Mouse (Mus musculus): Measurements from ENCODE around the gene Wdr91. TPM values are rescaled to one million over a fixed set of nuclear protein-coding genes. Genes with fewer than 3 reads are reported as not detected.
A peak's percentile ranks its signal among the peaks of the same experiment; 100 is the strongest.

Wdr91 gene
- polyA plus RNA-seq, 1 experiment from 2014 or later = 14.3 TPM

DNA sequence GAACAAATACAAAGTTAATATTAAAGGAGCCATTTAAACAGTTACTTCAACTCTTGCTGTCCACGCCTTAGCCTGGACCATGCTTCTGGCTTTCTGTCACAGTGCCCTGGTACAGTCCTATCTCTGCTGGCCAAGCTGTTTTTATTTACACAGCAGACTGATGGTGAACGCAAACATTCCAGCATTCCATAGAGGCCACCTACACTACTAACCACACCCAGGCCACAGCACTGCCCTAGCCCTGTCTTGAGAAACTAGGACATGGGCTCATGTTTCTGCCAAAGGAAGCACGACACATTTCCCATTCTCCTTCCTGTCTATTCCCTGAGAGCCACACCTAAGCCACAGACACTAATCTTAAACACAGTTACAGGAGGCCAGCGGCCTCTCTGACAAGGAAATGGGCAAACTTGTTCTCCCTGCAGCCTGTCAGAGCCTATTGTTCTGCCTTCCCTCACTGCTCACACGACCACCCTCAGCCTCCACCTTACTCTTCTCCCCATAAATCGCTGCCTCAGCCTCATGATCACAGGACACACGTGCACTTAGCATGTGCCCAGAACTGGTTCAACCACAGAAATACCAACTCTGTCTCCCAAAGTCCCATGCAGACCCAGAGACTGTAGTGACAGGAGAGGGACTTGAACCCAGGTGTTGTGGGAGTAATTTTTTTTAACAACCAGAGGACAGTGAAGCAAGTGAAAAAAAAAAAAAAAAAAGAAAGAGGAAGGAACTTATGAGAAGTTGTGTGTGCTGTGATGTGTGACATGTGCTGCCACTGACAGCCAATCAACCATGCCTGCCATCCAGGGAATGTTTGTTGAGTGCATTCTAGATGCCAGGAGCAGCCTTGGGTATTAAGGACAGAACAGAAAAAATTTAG, 44.7 kb downstream of the Wdr91 start:
- no peak overlapping the region for H3K4me2 ChIP-seq
- no peak overlapping the region for H3K27ac ChIP-seq (replicated peaks)
- H3K27me3 ChIP-seq = no peaks in the 10 kb centered on the region
- no peak overlapping the region for H3K9ac ChIP-seq
- H3K4me3 ChIP-seq = no peak overlapping the region
- H3K36me3 ChIP-seq = no peaks in the 10 kb centered on the region
- WGBS = 70% methylated on average over 7 of the region's 7 CpGs
- 0 out of 2 replicates have a peak, but pooled peaks cover 4% of the 10 kb centered on the region for H3K4me1 ChIP-seq (replicated peaks)
- no peak for ATAC-seq (ENCODE audit: low FRiP score, low read depth)
- H3K9me3 ChIP-seq = no peaks in the 10 kb centered on the region

DNA sequence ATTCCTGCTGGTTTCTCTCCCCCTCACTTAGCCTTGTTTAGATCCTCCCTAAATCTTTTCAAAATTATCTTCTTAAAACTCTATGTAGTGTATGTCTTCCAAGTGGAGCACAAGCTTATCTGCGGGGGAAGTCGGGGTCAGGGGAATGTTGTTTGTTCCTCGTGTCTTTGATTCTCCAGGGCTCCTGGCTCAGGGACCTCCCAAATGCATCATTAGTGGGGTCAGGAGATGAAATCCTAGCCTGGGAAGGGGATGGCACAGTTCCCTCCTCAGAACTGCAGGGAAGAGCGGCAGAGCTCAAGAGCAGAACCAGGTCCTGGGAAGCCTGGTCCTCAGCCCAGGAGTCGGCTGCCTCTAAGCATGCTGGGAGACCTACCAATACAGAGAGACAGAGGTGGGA, 45.5 kb downstream of the Wdr91 start:
- Histone ChIP-seq H3K27ac (replicated peaks) (no peak overlapping the region), H3K27me3 (no peaks in the 10 kb centered on the region), H3K4me1 (replicated peaks) (0 out of 2 replicates have a peak, but pooled peaks cover 4% of the 10 kb centered on the region), H3K9ac (no peak overlapping the region), H3K9me3 (no peaks in the 10 kb centered on the region), H3K4me2 (no peak overlapping the region), H3K4me3 (no peak overlapping the region), H3K36me3 (no peaks in the 10 kb centered on the region)
- WGBS = 76% methylated on average over 5 of the region's 5 CpGs
- ATAC-seq (ENCODE audit: low FRiP score, low read depth) = no peak

GRCm38 (mm10) chr6:34863786-34864514, 46.7 kb downstream of the Wdr91 start:
- no peak overlapping the region for H3K4me2 ChIP-seq
- H3K36me3 ChIP-seq = no peaks in the 10 kb centered on the region
- H3K9ac ChIP-seq = no peak overlapping the region
- H3K9me3 ChIP-seq = no peaks in the 10 kb centered on the region
- H3K4me3 ChIP-seq = no peak overlapping the region
- 74% methylated on average over 9 of the region's 9 CpGs for WGBS
- no peaks in the 10 kb centered on the region for H3K27me3 ChIP-seq
- no peak for ATAC-seq (ENCODE audit: low FRiP score, low read depth)
- no peak overlapping the region for H3K27ac ChIP-seq (replicated peaks)
- 0 out of 2 replicates have a peak, but pooled peaks cover 4% of the 10 kb centered on the region for H3K4me1 ChIP-seq (replicated peaks)

GRCm38 (mm10) chr6:34862791-34863403, 47.8 kb downstream of the Wdr91 start, which contains the start of gene Tmem140:
TSS of gene Tmem140 (plus strand) at chr6:34863146.
- ATAC-seq (ENCODE audit: low FRiP score, low read depth) = no peak
- WGBS = 63% methylated on average over 11 of the region's 11 CpGs
- no peak within 1 kb of the TSS for H3K27ac ChIP-seq (replicated peaks)
- no peak within 1 kb of the TSS for H3K9ac ChIP-seq
- H3K4me3 ChIP-seq = no peak within 1 kb of the TSS
- no peaks in the 10 kb centered on the region for H3K27me3 ChIP-seq
- H3K4me1 ChIP-seq (replicated peaks) = 0 out of 2 replicates have a peak, but pooled peaks cover 4% of the 10 kb centered on the region
- no peaks in the 10 kb centered on the region for H3K36me3 ChIP-seq
- H3K9me3 ChIP-seq = no peaks in the 10 kb centered on the region
- peak within 1 kb of the TSS; percentile 14; the same call in 1 of the 2 replicates for H3K4me2 ChIP-seq

- Histone ChIP-seq H3K9ac (no peak overlapping the region), H3K36me3 (no peaks in the 10 kb centered on the region), H3K27ac (replicated peaks) (no peak overlapping the region), H3K4me2 (no peak overlapping the region), H3K9me3 (no peaks in the 10 kb centered on the region), H3K4me1 (replicated peaks) (0 out of 2 replicates have a peak, but pooled peaks cover 4% of the 10 kb centered on the region), H3K4me3 (no peak overlapping the region), H3K27me3 (no peaks in the 10 kb centered on the region)
- no peak for ATAC-seq (ENCODE audit: low FRiP score, low read depth)
- WGBS = 92% methylated on average over 6 of the region's 6 CpGs
These were observed 48.3 kb downstream of the Wdr91 start for GRCm38 (mm10) chr6:34862381-34862780.

DNA sequence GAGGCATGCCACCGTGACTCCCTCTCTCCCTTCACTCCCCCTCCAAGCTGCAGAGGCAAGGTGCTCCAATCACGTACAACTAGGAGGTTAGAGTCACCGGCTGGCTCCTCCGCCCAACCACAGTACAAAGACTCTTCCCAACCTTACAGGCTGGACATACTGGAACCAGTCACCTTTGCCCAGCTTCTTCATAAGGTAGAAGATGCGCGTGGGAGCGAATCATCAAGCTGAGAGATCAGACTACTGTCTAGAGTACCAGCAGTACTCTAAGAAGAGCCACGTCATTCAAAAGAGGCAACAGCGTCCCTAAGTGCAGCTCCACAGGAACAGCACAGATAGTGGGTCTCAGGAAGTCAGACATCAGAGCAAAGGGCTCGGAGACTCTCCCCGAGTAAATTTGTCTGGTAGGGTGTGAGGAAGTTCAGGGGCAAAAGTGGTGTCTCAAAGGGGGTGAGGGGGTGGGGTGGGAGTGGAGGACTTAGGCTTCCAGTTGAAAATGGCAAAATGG, 49.1 kb downstream of the Wdr91 start:
- ATAC-seq (ENCODE audit: low FRiP score, low read depth) = no peak
- no peak overlapping the region for H3K4me3 ChIP-seq
- no peak overlapping the region for H3K9ac ChIP-seq
- no peaks in the 10 kb centered on the region for H3K9me3 ChIP-seq
- no peak overlapping the region for H3K27ac ChIP-seq (replicated peaks)
- no peaks in the 10 kb centered on the region for H3K4me1 ChIP-seq (replicated peaks)
- no peak overlapping the region for H3K4me2 ChIP-seq
- H3K27me3 ChIP-seq = no peaks in the 10 kb centered on the region
- no peaks in the 10 kb centered on the region for H3K36me3 ChIP-seq
- WGBS = 92% methylated on average over 11 of the region's 11 CpGs

DNA sequence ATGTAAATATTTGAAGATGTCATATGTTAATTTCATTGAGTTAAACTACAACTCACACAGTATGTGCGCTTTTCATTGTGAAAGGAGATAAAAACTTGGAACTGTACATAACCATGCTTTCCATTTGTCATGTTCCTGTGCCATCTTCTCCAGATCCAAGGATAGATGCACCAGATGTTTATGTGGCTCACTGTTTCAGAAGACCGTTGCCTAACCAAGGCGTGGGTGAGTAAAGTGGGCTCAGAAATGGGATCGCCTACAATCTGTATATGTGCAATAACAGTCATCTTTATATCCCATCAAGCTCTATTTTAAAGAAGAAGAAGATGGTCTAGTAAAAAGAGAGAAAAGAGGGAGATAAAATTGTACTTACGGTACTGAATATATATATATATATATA, 78.3 kb downstream of the Wdr91 start:
- H3K36me3 ChIP-seq = no peaks in the 10 kb centered on the region
- H3K4me2 ChIP-seq = no peak overlapping the region
- no peak overlapping the region for H3K9ac ChIP-seq
- no peak overlapping the region for H3K27ac ChIP-seq (replicated peaks)
- H3K4me3 ChIP-seq = no peak overlapping the region
- 99% methylated on average over 5 of the region's 5 CpGs for WGBS
- no peak for ATAC-seq (ENCODE audit: low FRiP score, low read depth)
- H3K9me3 ChIP-seq = no peaks in the 10 kb centered on the region
- H3K4me1 ChIP-seq (replicated peaks) = no peaks in the 10 kb centered on the region
- H3K27me3 ChIP-seq = no peaks in the 10 kb centered on the region

Other genes with a start within 250 kb of the Wdr91 start
- gene Agbl3, start 130.4 kb downstream of the Wdr91 start, polyA plus RNA-seq (2015; fragmentation: Nextera tagmentation; extraction: Ambion mirVana) = 11.1 and 13.2 TPM in 2 replicates
- gene Tmem140, start 47.7 kb downstream of the Wdr91 start, polyA plus RNA-seq (2015; fragmentation: Nextera tagmentation; extraction: Ambion mirVana) = 1.5 and 2.0 TPM in 2 replicates
- 8.9 and 9.8 TPM in 2 replicates for gene Cyren, start 32.8 kb downstream of the Wdr91 start, polyA plus RNA-seq (2015; fragmentation: Nextera tagmentation; extraction: Ambion mirVana)
- gene Stra8, start 9.3 kb upstream of the Wdr91 start, polyA plus RNA-seq (2015; fragmentation: Nextera tagmentation; extraction: Ambion mirVana) = not detected in 2 replicates
- gene Slc23a4, start 77.5 kb upstream of the Wdr91 start, polyA plus RNA-seq (2015; fragmentation: Nextera tagmentation; extraction: Ambion mirVana) = 0.56 and 0.64 TPM in 2 replicates
- gene Cnot4, start 222.8 kb upstream of the Wdr91 start, polyA plus RNA-seq (2015; fragmentation: Nextera tagmentation; extraction: Ambion mirVana) = 30.1 and 33.2 TPM in 2 replicates